In the genomic region with DNA sequence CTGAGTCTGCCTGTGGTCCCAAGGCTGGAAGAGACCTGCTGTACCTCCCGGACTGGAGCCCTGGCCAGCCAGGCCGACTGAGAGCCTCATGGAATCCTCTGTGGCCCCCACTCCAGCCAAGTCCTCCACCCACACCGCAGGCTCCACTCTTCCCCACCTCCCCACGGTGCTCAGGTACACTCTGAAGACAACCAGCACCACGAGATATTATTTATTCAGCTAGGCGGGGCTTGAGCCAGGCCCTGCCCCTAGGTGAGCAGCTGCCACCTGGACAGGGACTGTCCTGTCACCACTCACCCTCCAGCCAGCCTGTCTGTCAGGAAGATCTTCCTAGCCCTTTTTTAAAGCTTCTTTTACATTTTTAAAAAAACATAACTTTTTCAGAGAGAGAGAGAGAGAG, we compare ENCODE assay signal across 8 mouse cellular contexts. TPM values are rescaled to one million over a fixed set of nuclear protein-coding genes. Genes with fewer than 3 reads are reported as not detected.
DNase-seq lines count a peak whose midpoint lies in the region; ATAC-seq and TF ChIP-seq lines count a peak whose summit lies in the region.

No protein-coding gene starts in this region.

- DNase-seq in lung, embryonic 14.5 days, result no peak
- no peak for DNase-seq in lung, postnatal 0 days (ENCODE audit: low spot score)
- no peak for DNase-seq in embryonic facial prominence, embryonic 11.5 days (ENCODE audit: low spot score)
- DNase-seq in midbrain, embryonic 14.5 days, result no peak
- no peak for DNase-seq in embryo, embryonic 10 days (ENCODE audit: low spot score)
- DNase-seq in gastrocnemius, postnatal 14 days, result no peak

- H3K4me3 ChIP-seq in lung, embryonic 14.5 days (ENCODE audit: low read depth, low read length), result peak overlapping the region; percentile 87
- no peak overlapping the region for H3K4me3 ChIP-seq in lung, postnatal 0 days (ENCODE audit: low read depth, low read length)
- H3K4me3 ChIP-seq in embryonic facial prominence, embryonic 11.5 days (ENCODE audit: low read depth, low read length), result peak overlapping the region; percentile 56
- no peak overlapping the region for H3K4me3 ChIP-seq in hindbrain, embryonic 16.5 days (ENCODE audit: low read length)
- H3K4me3 ChIP-seq in midbrain, embryonic 14.5 days (replicated peaks; ENCODE audit: low read depth, low read length), result no peak overlapping the region

- H3K36me3 ChIP-seq in lung, embryonic 14.5 days (ENCODE audit: insufficient read depth), result no peaks in the 10 kb centered on the region
- H3K36me3 ChIP-seq in lung, postnatal 0 days (ENCODE audit: insufficient read depth, low read length), result no peaks in the 10 kb centered on the region
- H3K36me3 ChIP-seq in embryonic facial prominence, embryonic 11.5 days (replicated peaks; ENCODE audit: control insufficient read depth, insufficient read depth, low read depth, low read length), result no peaks in the 10 kb centered on the region
- H3K36me3 ChIP-seq in hindbrain, embryonic 16.5 days (ENCODE audit: control insufficient read depth, insufficient read depth, low read length), result no peaks in the 10 kb centered on the region
- no peaks in the 10 kb centered on the region for H3K36me3 ChIP-seq in midbrain, embryonic 14.5 days (ENCODE audit: control insufficient read depth, insufficient read depth, low read length)

- H3K4me1 ChIP-seq in lung, embryonic 14.5 days (ENCODE audit: insufficient read depth), result peaks cover 6% of the 10 kb centered on the region; the same call in 1 of the 2 replicates
- H3K4me1 ChIP-seq in lung, postnatal 0 days (ENCODE audit: insufficient read depth, low read depth, low read length), result no peaks in the 10 kb centered on the region
- no peaks in the 10 kb centered on the region for H3K4me1 ChIP-seq in embryonic facial prominence, embryonic 11.5 days (ENCODE audit: control insufficient read depth, insufficient read depth, low read length)
- peaks cover 2% of the 10 kb centered on the region for H3K4me1 ChIP-seq in hindbrain, embryonic 16.5 days (ENCODE audit: control insufficient read depth, insufficient read depth, low read depth, low read length)
- 0 out of 2 replicates have a peak, but pooled peaks cover 3% of the 10 kb centered on the region for H3K4me1 ChIP-seq in midbrain, embryonic 14.5 days (ENCODE audit: control insufficient read depth, insufficient read depth, low read length)

- no peak; the same call in 1 of the 2 replicates for ATAC-seq in lung, embryonic 14.5 days (ENCODE audit: insufficient read depth)
- ATAC-seq in lung, postnatal 0 days, result no peak
- 0 out of 2 replicates have a peak, but pooled peaks have one; percentile 44 for ATAC-seq in embryonic facial prominence, embryonic 11.5 days (replicated peaks; ENCODE audit: insufficient number of reproducible peaks, low FRiP score, low TSS enrichment, low read depth)
- ATAC-seq in hindbrain, embryonic 16.5 days, result no peak
- no peak for ATAC-seq in midbrain, embryonic 14.5 days (ENCODE audit: low FRiP score, low TSS enrichment)
- ATAC-seq in CD4-positive, CD25-positive, alpha-beta regulatory T cell, adult 4 months, result no peak

- 59% methylated on average over 6 of the region's 6 CpGs for WGBS in lung, embryonic 14.5 days
- 44% methylated on average over 5 of the region's 6 CpGs for WGBS in lung, postnatal 0 days
- WGBS in embryonic facial prominence, embryonic 11.5 days, result 78% methylated on average over 6 of the region's 6 CpGs
- WGBS in hindbrain, embryonic 16.5 days, result 69% methylated on average over 5 of the region's 6 CpGs
- 78% methylated on average over 6 of the region's 6 CpGs for WGBS in midbrain, embryonic 14.5 days

- no peak overlapping the region for H3K27ac ChIP-seq in lung, embryonic 14.5 days (ENCODE audit: low read depth)
- no peak overlapping the region for H3K27ac ChIP-seq in lung, postnatal 0 days (ENCODE audit: low read length)
- no peak overlapping the region for H3K27ac ChIP-seq in embryonic facial prominence, embryonic 11.5 days (replicated peaks; ENCODE audit: low read depth, low read length)
- H3K27ac ChIP-seq in hindbrain, embryonic 16.5 days (ENCODE audit: low read depth, low read length), result no peak overlapping the region
- no peak overlapping the region for H3K27ac ChIP-seq in midbrain, embryonic 14.5 days (replicated peaks; ENCODE audit: low read depth, low read length)

- no peaks in the 10 kb centered on the region for H3K27me3 ChIP-seq in lung, embryonic 14.5 days (ENCODE audit: insufficient read depth, low read length)
- H3K27me3 ChIP-seq in lung, postnatal 0 days (replicated peaks; ENCODE audit: insufficient read depth, low read length), result no peaks in the 10 kb centered on the region
- no peaks in the 10 kb centered on the region for H3K27me3 ChIP-seq in embryonic facial prominence, embryonic 11.5 days (ENCODE audit: control insufficient read depth, insufficient read depth, low read length)
- no peaks in the 10 kb centered on the region for H3K27me3 ChIP-seq in hindbrain, embryonic 16.5 days (replicated peaks; ENCODE audit: control insufficient read depth, insufficient read depth, low read length)
- no peaks in the 10 kb centered on the region for H3K27me3 ChIP-seq in midbrain, embryonic 14.5 days (ENCODE audit: control insufficient read depth, insufficient read depth, low read length)

- no peak for TF ChIP-seq EP300 in lung, postnatal 0 days (IDR thresholded peaks at IDR 0.05)

- intact Hi-C loops in gastrocnemius, postnatal 14 days (cut with DNase I; ENCODE audit: low total_unique reads), result no loop called here

- peak overlapping the region; percentile 65 for H3K4me2 ChIP-seq in lung, embryonic 14.5 days
- no peak overlapping the region for H3K4me2 ChIP-seq in lung, postnatal 0 days (replicated peaks; ENCODE audit: low read depth, low read length)
- peak overlapping the region; percentile 41 for H3K4me2 ChIP-seq in embryonic facial prominence, embryonic 11.5 days (ENCODE audit: low read depth, low read length)
- peak overlapping the region; percentile 92; the same call in 1 of the 2 replicates for H3K4me2 ChIP-seq in hindbrain, embryonic 16.5 days (ENCODE audit: low read length)
- peak overlapping the region; percentile 62; the same call in 1 of the 2 replicates for H3K4me2 ChIP-seq in midbrain, embryonic 14.5 days (ENCODE audit: low read length)

- no peaks in the 10 kb centered on the region for H3K9me3 ChIP-seq in lung, embryonic 14.5 days (ENCODE audit: low read depth, low read length)
- H3K9me3 ChIP-seq in lung, postnatal 0 days (ENCODE audit: low read length), result no peaks in the 10 kb centered on the region
- no peaks in the 10 kb centered on the region for H3K9me3 ChIP-seq in embryonic facial prominence, embryonic 11.5 days (replicated peaks; ENCODE audit: control insufficient read depth, low read length)
- no peaks in the 10 kb centered on the region for H3K9me3 ChIP-seq in hindbrain, embryonic 16.5 days (ENCODE audit: control insufficient read depth, low read length)
- no peaks in the 10 kb centered on the region for H3K9me3 ChIP-seq in midbrain, embryonic 14.5 days (ENCODE audit: control insufficient read depth, low read length)

- no peak for TF ChIP-seq CTCF in lung, embryonic 14.5 days (IDR thresholded peaks at IDR 0.05; ENCODE audit: low read depth)
- TF ChIP-seq CTCF in lung, postnatal 0 days (IDR thresholded peaks at IDR 0.05), result no peak

- peak overlapping the region; percentile 77; the same call in 1 of the 2 replicates for H3K9ac ChIP-seq in lung, embryonic 14.5 days
- H3K9ac ChIP-seq in lung, postnatal 0 days (replicated peaks; ENCODE audit: low read depth), result no peak overlapping the region
- no peak overlapping the region for H3K9ac ChIP-seq in embryonic facial prominence, embryonic 11.5 days (replicated peaks; ENCODE audit: low read length)
- H3K9ac ChIP-seq in hindbrain, embryonic 16.5 days (ENCODE audit: low read depth, low read length), result no peak overlapping the region
- no peak overlapping the region for H3K9ac ChIP-seq in midbrain, embryonic 14.5 days (replicated peaks; ENCODE audit: low read length)

RNA-seq across cellular contexts. Expression of a gene that starts 1.1 kb away (rescaled TPM):
- polyA plus RNA-seq in lung, embryonic 14.5 days (2014; fragmentation: Nextera tagmentation; extraction: Ambion mirVana), result 109 and 112 TPM in 2 replicates
- 3.0 and 4.7 TPM in 2 replicates for polyA plus RNA-seq in lung, postnatal 0 days (2015; fragmentation: Nextera tagmentation; extraction: Ambion mirVana)
- polyA plus RNA-seq in embryonic facial prominence, embryonic 11.5 days (2014; fragmentation: Nextera tagmentation; extraction: Ambion mirVana), result 103 and 119 TPM in 2 replicates
- polyA plus RNA-seq in hindbrain, embryonic 16.5 days (2015; fragmentation: Nextera tagmentation; extraction: Ambion mirVana), result 11.2 and 12.3 TPM in 2 replicates
- polyA plus RNA-seq in midbrain, embryonic 14.5 days (2014; fragmentation: Nextera tagmentation; extraction: Ambion mirVana), result 6.5 and 13.9 TPM in 2 replicates
- 1 to 10 TPM; 3.7 to 6.1 TPM for polyA plus RNA-seq in CD4-positive, CD25-positive, alpha-beta regulatory T cell, adult 4 months (2017; shearing (Covaris generic))
- 1 to 10 TPM; 1.8 to 2.3 TPM for total RNA-seq in gastrocnemius, postnatal 14 days (2021)

Comparison
In these comparisons a context has a peak if more than half of its experiments do, and no peak if none do; other contexts are left out.
1. H3K4me3 ChIP-seq: peak in lung, embryonic 14.5 days (single experiment) and embryonic facial prominence, embryonic 11.5 days (single experiment); none in lung, postnatal 0 days (single experiment), hindbrain, embryonic 16.5 days (single experiment) and midbrain, embryonic 14.5 days (single experiment).